Comparison of ENCODE assay signal across 8 mouse cellular contexts in the genomic region with DNA sequence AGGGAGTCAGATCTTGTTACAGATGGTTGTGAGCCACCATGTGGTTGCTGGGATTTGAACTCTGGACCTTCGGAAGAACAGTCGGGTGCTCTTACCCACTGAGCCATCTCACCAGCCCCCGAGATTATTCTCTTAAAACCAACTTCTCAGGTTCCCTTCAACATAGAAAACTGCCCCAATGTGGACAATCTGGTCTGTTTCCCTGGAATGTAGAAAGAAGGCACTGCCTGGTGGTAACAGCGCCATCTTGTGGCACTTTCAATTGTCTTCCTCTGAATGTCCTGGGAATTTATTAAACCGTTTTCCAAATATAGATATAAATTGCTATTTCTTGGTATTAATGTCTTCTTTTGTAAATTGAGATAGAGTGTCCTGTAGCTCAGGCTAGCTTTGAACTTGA. TPM values are rescaled to one million over a fixed set of nuclear protein-coding genes. Genes with fewer than 3 reads are reported as not detected.
DNase-seq lines count a peak whose midpoint lies in the region; ATAC-seq and TF ChIP-seq lines count a peak whose summit lies in the region.

No protein-coding gene starts in this region.

- no peaks in the 10 kb centered on the region for H3K4me1 ChIP-seq in liver, adult 2 months (ENCODE audit: control insufficient read depth, insufficient read depth, low read length)
- H3K4me1 ChIP-seq in liver, embryonic 11.5 days (replicated peaks; ENCODE audit: control insufficient read depth, insufficient read depth, low read length) = peaks cover 5% of the 10 kb centered on the region; the same call in 1 of the 2 replicates

- no peak for TF ChIP-seq POLR2A in liver, adult 2 months (IDR thresholded peaks at IDR 0.05; ENCODE audit: extremely low read depth, insufficient read depth, low read length)

- no peak overlapping the region for H3K4me2 ChIP-seq in liver, embryonic 11.5 days

- no peaks in the 10 kb centered on the region for H3K9me3 ChIP-seq in liver, embryonic 11.5 days (ENCODE audit: control insufficient read depth, low read length)

- intact Hi-C loops in gastrocnemius, postnatal 14 days (cut with DNase I; ENCODE audit: low total_unique reads) = no loop called here

- no peak overlapping the region for H3K9ac ChIP-seq in liver, adult 2 months (ENCODE audit: low read depth, low read length)
- no peak overlapping the region for H3K9ac ChIP-seq in liver, embryonic 11.5 days (ENCODE audit: low read depth, low read length)

- H3K4me3 ChIP-seq in liver, adult 2 months (ENCODE audit: insufficient read depth, low read depth, low read length) = no peak overlapping the region
- no peak overlapping the region for H3K4me3 ChIP-seq in liver, embryonic 11.5 days (ENCODE audit: low read depth, low read length)

- TF ChIP-seq CTCF in liver, adult 2 months (IDR thresholded peaks at IDR 0.05; ENCODE audit: low read depth, low read length) = peak; percentile 63

- DNase-seq in liver, adult 2 months (ENCODE audit: extremely low read depth, low read depth, low spot score) = peak; percentile 44
- no peak for DNase-seq in liver, embryonic 11.5 days (ENCODE audit: low spot score)
- DNase-seq in MEL-GATA-1-ER (ENCODE audit: extremely low read depth, low read depth) = peak; percentile 68
- peak; percentile 51 for DNase-seq in c-Kit-positive CD71-positive TER-119-positive erythroid progenitor cells, embryonic 14.5 days (ENCODE audit: low spot score)
- DNase-seq in gastrocnemius, postnatal 14 days = peak; percentile 42
- peak; percentile 59 to 70 for DNase-seq in left cerebral cortex, adult 18-20 months (ENCODE audit: low spot score in 2 of 2)
- DNase-seq in ovary, postnatal 36 days (ENCODE audit: low spot score) = peak; percentile 30

- WGBS in liver, adult 2 months = 42% methylated on average over 5 of the region's 5 CpGs
- WGBS in liver, embryonic 11.5 days = 38% methylated on average over 5 of the region's 5 CpGs

- no peaks in the 10 kb centered on the region for H3K79me2 ChIP-seq in liver, adult 2 months (ENCODE audit: control insufficient read depth, insufficient read depth, low read length)

- H3K36me3 ChIP-seq in liver, adult 2 months (ENCODE audit: control insufficient read depth, insufficient read depth, low read length) = no peaks in the 10 kb centered on the region
- no peaks in the 10 kb centered on the region for H3K36me3 ChIP-seq in liver, embryonic 11.5 days (ENCODE audit: control insufficient read depth, insufficient read depth, low read length)

- H3K27ac ChIP-seq in liver, adult 2 months (replicated peaks; ENCODE audit: insufficient read depth, low read depth, low read length) = no peak overlapping the region
- no peak overlapping the region for H3K27ac ChIP-seq in liver, embryonic 11.5 days (ENCODE audit: low read depth, low read length)

- no peak for ATAC-seq in liver, embryonic 11.5 days (replicated peaks; ENCODE audit: low FRiP score)
- ATAC-seq in monocyte, adult 5-6 weeks (replicated peaks; ENCODE audit: insufficient number of reproducible peaks, low FRiP score, low TSS enrichment, poor library complexity, severe bottlenecking) = no peak

- no peaks in the 10 kb centered on the region for H3K27me3 ChIP-seq in liver, adult 2 months (ENCODE audit: control insufficient read depth, insufficient read depth, low read length)
- H3K27me3 ChIP-seq in liver, embryonic 11.5 days (replicated peaks; ENCODE audit: control insufficient read depth, insufficient read depth, low read length) = no peaks in the 10 kb centered on the region

RNA-seq across cellular contexts. Expression of a gene that starts 4.0 kb away (rescaled TPM):
- total RNA-seq in liver, adult 2 months (2014; rRNA removed) = not detected in 2 replicates
- 0.32 and 0.65 TPM in 2 replicates for polyA plus RNA-seq in liver, adult 2 months (2012; rRNA removed)
- polyA plus RNA-seq in liver, embryonic 11.5 days (2014; fragmentation: Nextera tagmentation; extraction: Ambion mirVana) = 10.1 and 10.4 TPM in 2 replicates
- not detected for total RNA-seq in gastrocnemius, postnatal 14 days (2021)
- under 1 TPM; 0.16 to 0.19 TPM for total RNA-seq in left cerebral cortex, adult 18-20 months (2021)
- total RNA-seq in monocyte, adult 5-6 weeks (2017) = 0.11 to 1.6 TPM (median 1.4 TPM) in 3 replicates

RNA-seq across cellular contexts. Expression of a gene that starts 31.6 kb away (rescaled TPM):
- total RNA-seq in liver, adult 2 months (2014; rRNA removed) = 36.1 and 46.2 TPM in 2 replicates
- 54.6 and 65.1 TPM in 2 replicates for polyA plus RNA-seq in liver, adult 2 months (2012; rRNA removed)
- 24.8 and 25.0 TPM in 2 replicates for polyA plus RNA-seq in liver, embryonic 11.5 days (2014; fragmentation: Nextera tagmentation; extraction: Ambion mirVana)
- 10 to 100 TPM; 31.9 to 33.3 TPM for total RNA-seq in gastrocnemius, postnatal 14 days (2021)
- 10 to 100 TPM; 38.0 to 40.3 TPM for total RNA-seq in left cerebral cortex, adult 18-20 months (2021)
- 77.9 to 109 TPM (median 85.1 TPM) in 3 replicates for total RNA-seq in monocyte, adult 5-6 weeks (2017)
